Mouse (Mus musculus): ENCODE measurements around the gene Gm17555. TPM values are rescaled to one million over a fixed set of nuclear protein-coding genes. Genes with fewer than 3 reads are reported as not detected.
"Not testable (repeated sequence)": the region's sequence is repeated elsewhere in the genome, so short reads cannot be mapped to it uniquely, and the experiment has no call there.

Gm17555 gene
- not detected for total RNA-seq (2021)
- long read RNA-seq, experiment 1 = 0 reads
- long read RNA-seq, experiment 2 = 0 reads

- intact Hi-C loops (cut with DNase I); DNase-seq: not testable (repeated sequence)
Observed at GRCm38 (mm10) chr2:126214800-126215199, at the start of gene Gm17555. TSS of gene Gm17555 (plus strand) at chr2:126215100.

- intact Hi-C loops (cut with DNase I) = no loop called here
- DNase-seq = no peak
Observed at GRCm38 (mm10) chr2:126165277-126166018, 49.5 kb upstream of the Gm17555 start.

- intact Hi-C loops (cut with DNase I) = no loop called here
- no peak for DNase-seq
Observed at GRCm38 (mm10) chr2:126166335-126166734, 48.6 kb upstream of the Gm17555 start.

GRCm38 (mm10) chr2:126166848-126167617 lies 47.9 kb upstream of the Gm17555 start:
- no peak for DNase-seq
- intact Hi-C loops (cut with DNase I) = no loop called here

- intact Hi-C loops (cut with DNase I) = no loop called here
- DNase-seq = no peak
Observed at GRCm38 (mm10) chr2:126171427-126171826, 43.5 kb upstream of the Gm17555 start.

- intact Hi-C loops (cut with DNase I) = no loop called here
- DNase-seq = no peak
Observed at GRCm38 (mm10) chr2:126191306-126191705, 23.6 kb upstream of the Gm17555 start.

GRCm38 (mm10) chr2:126192129-126192528 lies 22.8 kb upstream of the Gm17555 start:
- intact Hi-C loops (cut with DNase I) = no loop called here
- no peak for DNase-seq

- DNase-seq = no peak
- intact Hi-C loops (cut with DNase I) = no loop called here
Observed at GRCm38 (mm10) chr2:126195631-126196356, 19.1 kb upstream of the Gm17555 start.

GRCm38 (mm10) chr2:126198971-126199370 lies 15.9 kb upstream of the Gm17555 start:
- intact Hi-C loops (cut with DNase I) = no loop called here
- no peak for DNase-seq

- intact Hi-C loops (cut with DNase I) = no loop called here
- DNase-seq = no peak
Observed at GRCm38 (mm10) chr2:126211011-126211680, 3.8 kb upstream of the Gm17555 start.

- intact Hi-C loops (cut with DNase I) = no loop called here
- no peak for DNase-seq
Observed at GRCm38 (mm10) chr2:126227581-126227980, 12.7 kb downstream of the Gm17555 start.

- intact Hi-C loops (cut with DNase I) = no loop called here
- DNase-seq = no peak
Observed at GRCm38 (mm10) chr2:126231731-126232130, 16.8 kb downstream of the Gm17555 start.

GRCm38 (mm10) chr2:126236905-126237304 lies 22.0 kb downstream of the Gm17555 start:
- intact Hi-C loops (cut with DNase I) = no loop called here
- DNase-seq = peak in 1 of 2 experiments; percentile 44

- intact Hi-C loops (cut with DNase I) = loop anchor here (5.0 kb wide), 2 partner anchors 238 to 353 kb away; no protein-coding TSS in a partner anchor
- DNase-seq = peak in 1 of 2 experiments; percentile 28
Observed at GRCm38 (mm10) chr2:126245446-126245845, 30.5 kb downstream of the Gm17555 start.

GRCm38 (mm10) chr2:126248536-126248935 lies 33.6 kb downstream of the Gm17555 start:
- intact Hi-C loops (cut with DNase I) = loop anchor here (5.0 kb wide), 2 partner anchors 241 to 356 kb away; no protein-coding TSS in a partner anchor
- DNase-seq = no peak

- no peak for DNase-seq
- intact Hi-C loops (cut with DNase I) = no loop called here
Observed at GRCm38 (mm10) chr2:126252211-126252610, 37.3 kb downstream of the Gm17555 start.

Data from gastrocnemius, postnatal 36 days (tissue).